Comparison of ENCODE assay signal across 13 mouse cellular contexts in genomic region chr13:35755002-35755401, GRCm38 (mm10).
"Had no signal": no experiment of that assay in that cellular context is flagged by ENCODE, and none has a peak within 500 bp of the region (broad histone marks: within the 10 kb centered on the region; RNA-seq: fewer than 3 reads in every experiment).

No protein-coding gene starts in this region.

- H3K4me3 ChIP-seq: limb, embryonic 13.5 days had no signal

- H3K4me2 ChIP-seq: limb, embryonic 13.5 days had no signal

- H3K27me3 ChIP-seq: limb, embryonic 13.5 days had no signal

- H3K9ac ChIP-seq: limb, embryonic 13.5 days had no signal

- DNase-seq: kidney, adult 11 months; kidney, adult 9 months; kidney, postnatal 36 days; layer of hippocampus, adult 9-11 months; layer of hippocampus, postnatal 36 days; left cerebral cortex, postnatal 4 days; lung, adult 18-20 months; lung, postnatal 36 days; midbrain, embryonic 14.5 days; right cerebral cortex, adult 18-20 months; right cerebral cortex, postnatal 25 days had no signal

- H3K9me3 ChIP-seq: limb, embryonic 13.5 days had no signal

- H3K27ac ChIP-seq: hindbrain, postnatal 0 days; limb, embryonic 13.5 days had no signal

- ATAC-seq: hindbrain, postnatal 0 days had no signal
